Mouse (Mus musculus): ENCODE measurements around the gene Ftl1-ps1.

The Ftl1-ps1 gene

GRCm38 (mm10) chr13:74399298-74399839 is at the start of gene Ftl1-ps1:
Ftl1-ps1 (plus strand) TSS chr13:74399694.
- peak; percentile 7 for DNase-seq

DNA sequence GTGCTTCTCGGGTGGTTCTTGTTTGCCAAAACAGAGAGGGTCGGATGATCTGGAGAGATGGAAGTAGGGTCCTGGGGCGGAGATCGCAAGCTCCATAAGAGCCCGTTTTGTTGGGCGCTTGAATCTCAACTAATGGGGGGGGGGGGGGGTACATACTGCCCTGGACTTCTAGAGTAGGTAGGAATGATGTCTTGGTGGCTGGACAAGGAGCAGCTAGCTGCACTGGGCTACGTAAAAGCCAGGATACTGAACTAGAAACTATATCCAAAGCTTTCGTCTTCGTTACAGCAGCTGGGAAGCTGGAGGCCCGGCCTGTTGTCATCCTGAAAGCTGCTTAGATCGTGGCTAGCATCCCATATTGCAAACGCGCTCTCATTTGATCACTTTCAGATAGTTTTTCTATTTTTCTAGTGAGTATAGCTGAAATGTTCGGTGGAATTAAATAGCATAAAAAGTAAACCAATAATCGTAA is 49.0 kb upstream of the Ftl1-ps1 start:
- DNase-seq: no peak

DNA sequence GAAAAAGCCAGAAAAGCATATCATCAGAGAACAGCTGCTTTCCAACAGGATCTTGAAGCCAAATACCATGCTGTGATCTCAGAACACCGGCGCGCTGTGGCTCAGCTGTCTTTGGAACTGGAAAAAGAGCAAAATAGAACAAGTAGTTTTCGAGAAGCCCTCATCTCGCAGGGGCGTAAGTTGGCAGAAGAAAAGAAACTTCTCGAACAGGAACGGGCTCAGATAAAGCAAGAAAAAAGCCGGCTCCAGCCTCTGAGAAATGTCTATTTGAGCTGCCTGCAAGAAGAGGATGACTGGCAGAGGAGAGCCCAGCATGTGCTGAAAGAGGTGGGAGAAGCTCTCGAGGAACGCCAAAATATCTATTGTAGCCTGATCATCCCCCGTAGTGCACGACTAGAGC is 43.0 kb upstream of the Ftl1-ps1 start:
- DNase-seq: no peak

DNA sequence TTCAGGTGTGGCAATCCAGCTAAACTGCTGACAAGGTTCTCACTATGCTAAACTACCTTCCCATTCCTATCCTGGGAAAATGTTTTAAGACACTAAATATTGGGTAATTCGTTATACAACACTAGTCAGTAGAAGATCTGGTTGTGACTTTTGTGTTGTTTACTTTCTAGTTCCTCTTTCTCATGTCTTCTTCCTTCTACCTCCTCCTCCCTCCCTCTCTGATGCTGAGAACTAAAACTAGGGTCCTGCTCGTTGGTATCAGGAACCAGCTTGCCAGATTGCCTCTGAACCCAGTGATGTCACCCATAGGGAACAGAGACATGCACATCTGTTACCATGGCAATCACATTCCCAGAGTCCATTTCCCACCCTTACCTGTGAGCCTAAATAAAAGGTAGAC is 37.3 kb upstream of the Ftl1-ps1 start:
- DNase-seq: no peak

DNA sequence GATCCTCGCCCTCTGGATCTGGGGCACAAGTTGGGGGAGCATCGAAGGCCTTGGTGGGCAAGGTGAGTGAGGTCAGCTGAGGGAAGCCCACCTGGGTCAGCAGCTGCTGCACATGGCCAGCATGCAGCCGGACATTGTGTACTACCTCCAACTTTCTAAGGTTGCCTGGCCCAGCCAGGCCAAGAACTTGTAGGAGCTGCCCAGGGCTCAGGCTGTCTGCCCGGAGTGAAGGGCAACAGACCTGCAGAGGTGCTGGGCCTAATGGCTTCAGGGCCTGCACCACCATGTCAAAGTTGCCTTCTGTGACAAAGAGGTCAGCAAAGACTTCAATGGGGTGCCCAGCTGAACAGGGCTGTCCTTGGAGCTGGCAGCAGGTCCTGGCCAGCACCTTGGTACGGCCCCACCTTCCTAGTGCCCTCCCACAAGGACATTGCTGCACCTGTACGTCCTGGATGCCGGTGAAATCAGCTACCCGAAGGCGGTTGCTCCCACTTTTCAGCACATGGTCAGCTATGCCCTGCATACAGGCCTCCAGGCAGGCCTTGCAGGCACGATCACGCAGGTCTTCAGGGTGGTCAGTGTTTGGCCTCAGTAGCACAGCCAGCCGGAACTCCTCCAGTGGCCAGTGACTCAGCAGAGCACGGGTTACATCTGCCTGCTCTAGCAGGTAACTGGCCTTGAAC is 36.2 kb upstream of the Ftl1-ps1 start:
- peak; percentile 54 for DNase-seq

DNA sequence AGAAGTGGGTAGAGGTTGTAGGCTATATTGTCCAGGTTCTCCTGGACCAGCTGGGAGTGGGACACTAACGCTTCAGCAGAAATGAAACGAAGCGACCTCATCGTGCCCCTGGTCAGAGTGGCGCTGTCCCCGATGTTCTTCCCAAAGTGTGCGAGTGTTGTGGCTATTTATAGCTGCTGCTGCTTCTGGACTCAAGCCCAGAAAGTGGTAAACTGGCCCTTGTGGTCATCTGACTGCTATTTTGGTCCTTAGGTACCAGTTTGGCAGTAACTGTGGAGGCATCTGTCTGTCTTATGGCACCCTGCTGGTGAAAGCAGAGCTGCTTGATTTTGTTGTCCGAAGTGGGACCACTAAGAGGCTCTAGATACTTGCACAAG is 35.6 kb upstream of the Ftl1-ps1 start, which contains the start of gene Lrrc14b:
Gene Lrrc14b, minus strand, starts transcription at position 147 of the 377 bp plus-strand sequence.
- peak; percentile 59 for DNase-seq

DNA sequence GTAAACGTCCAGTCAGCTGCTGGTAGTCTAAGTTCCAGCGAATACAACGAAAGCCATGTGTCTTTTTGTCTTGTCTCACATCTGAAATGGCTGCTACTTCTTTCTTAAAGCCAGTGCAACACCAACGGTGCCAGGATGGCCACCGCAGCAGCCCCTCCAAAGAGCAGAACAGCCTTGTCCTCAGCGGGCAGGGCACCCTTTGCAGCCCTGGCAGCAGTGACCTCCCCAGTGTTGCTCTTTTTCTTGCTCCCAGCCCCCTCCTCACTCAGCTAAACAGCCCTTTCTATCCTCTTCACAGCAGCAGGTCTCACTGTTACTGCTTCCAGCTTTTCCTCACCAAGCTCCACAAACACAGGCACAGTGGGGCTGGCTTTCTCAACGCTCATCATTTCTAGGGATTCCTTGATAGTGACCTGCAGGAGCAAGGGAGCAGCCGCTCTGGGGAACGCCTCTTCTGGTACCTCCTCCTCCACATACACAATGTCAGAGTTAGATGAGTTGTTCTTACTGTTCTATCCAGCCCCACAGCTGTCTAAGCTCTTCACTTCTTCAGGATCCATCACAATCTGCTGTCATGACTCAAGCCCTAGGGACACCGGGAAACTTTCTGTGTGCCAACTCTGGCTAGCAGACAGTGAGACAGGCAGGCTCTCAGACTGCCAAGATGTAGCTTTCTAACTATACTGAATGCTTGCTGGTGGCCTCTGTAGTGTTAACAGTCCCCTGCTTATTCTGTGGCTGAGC is 17.8 kb upstream of the Ftl1-ps1 start:
- no peak for DNase-seq

GRCm38 (mm10) chr13:74382289-74382688 is 17.2 kb upstream of the Ftl1-ps1 start:
- no peak for DNase-seq

DNA sequence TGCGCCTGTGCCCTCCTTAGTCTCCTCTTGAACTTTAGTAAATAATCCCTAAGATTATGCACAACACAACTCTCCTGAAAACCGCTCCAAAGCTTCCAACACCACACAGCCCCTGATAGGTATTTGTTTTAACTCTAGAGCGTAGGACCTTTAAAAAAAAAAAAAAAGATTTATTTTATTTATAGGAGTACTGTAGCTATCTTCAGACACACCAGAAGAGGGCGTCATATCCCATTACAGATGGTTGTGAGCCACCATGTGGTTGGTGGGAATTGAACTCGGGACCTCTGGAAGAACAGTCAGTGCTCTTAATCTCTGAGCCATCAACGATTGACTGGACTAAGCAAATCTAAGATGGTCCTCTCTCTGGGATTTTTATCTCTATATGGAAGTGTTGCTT is 9.8 kb upstream of the Ftl1-ps1 start:
- no peak for DNase-seq

- peak; percentile 71 for DNase-seq
These were observed 9.0 kb upstream of the Ftl1-ps1 start, which contains the start of gene Zfp72 for GRCm38 (mm10) chr13:74390371-74390990. Zfp72 (minus strand) TSS chr13:74390836.

- DNase-seq: no peak
These were observed 8.3 kb upstream of the Ftl1-ps1 start for GRCm38 (mm10) chr13:74391156-74391555.

DNA sequence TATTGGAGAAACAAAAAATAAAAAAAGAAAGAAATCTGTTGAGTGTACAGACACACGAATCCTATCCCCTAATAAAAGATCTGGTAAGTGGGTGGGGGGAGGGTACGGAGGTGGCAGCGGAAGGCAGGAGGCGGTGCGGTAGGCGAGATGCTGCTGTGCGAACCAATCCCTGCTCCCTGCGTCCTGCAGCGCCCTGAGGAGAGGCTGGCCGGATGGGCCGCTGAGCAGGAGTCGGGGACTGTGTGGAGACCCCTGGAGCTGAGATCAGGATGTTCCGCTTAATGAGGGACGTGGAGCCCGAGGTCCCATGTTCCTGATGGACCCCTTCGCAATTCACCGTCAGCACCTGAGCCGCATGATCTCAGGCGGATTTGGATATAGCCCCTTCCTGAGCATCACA is 40.4 kb downstream of the Ftl1-ps1 start:
- no peak for DNase-seq
